Comparison of ENCODE assay signal across 14 mouse cellular contexts in genomic region chr13:97634041-97634788, GRCm38 (mm10).
DNase-seq lines count a peak whose midpoint lies in the region; ATAC-seq and TF ChIP-seq lines count a peak whose summit lies in the region.
"Had no signal": no experiment of that assay in that cellular context is flagged by ENCODE, and none has a peak within 500 bp of the region (broad histone marks: within the 10 kb centered on the region; RNA-seq: fewer than 3 reads in every experiment).

No protein-coding gene starts in this region.

- no peaks in the 10 kb centered on the region for H3K27me3 ChIP-seq in midbrain, embryonic 10.5 days (ENCODE audit: low read depth, poor library complexity, severe bottlenecking)
- H3K27me3 ChIP-seq in midbrain, postnatal 0 days (ENCODE audit: insufficient read depth, low read length), result no peaks in the 10 kb centered on the region
- H3K27me3 ChIP-seq in kidney, adult 2 months (replicated peaks; ENCODE audit: control insufficient read depth, insufficient read depth, low read length), result no peaks in the 10 kb centered on the region
- H3K27me3 ChIP-seq in midbrain, embryonic 14.5 days (ENCODE audit: control insufficient read depth, insufficient read depth, low read length), result no peaks in the 10 kb centered on the region

- H3K4me2 ChIP-seq in midbrain, postnatal 0 days (ENCODE audit: low read depth, low read length, poor library complexity, severe bottlenecking), result no peak overlapping the region
- H3K4me2 ChIP-seq in midbrain, embryonic 14.5 days (ENCODE audit: low read length), result no peak overlapping the region
- H3K4me2 ChIP-seq: liver, embryonic 15.5 days had no signal

- no peak for DNase-seq in frontal cortex, postnatal 25 days (ENCODE audit: low spot score in 2 of 2)
- no peak for DNase-seq in midbrain, embryonic 10.5 days (ENCODE audit: low spot score)
- no peak for DNase-seq in midbrain, postnatal 0 days (ENCODE audit: low spot score)
- DNase-seq in layer of hippocampus, adult 2 months (ENCODE audit: low spot score in 2 of 2), result peak; percentile 72 to 89
- DNase-seq in right cerebral cortex, postnatal 10 days (ENCODE audit: low spot score in 2 of 2), result peak; percentile 76 to 88
- DNase-seq in kidney, adult 2 months, result no peak
- no peak for DNase-seq in midbrain, embryonic 14.5 days
- DNase-seq: cerebellum, postnatal 14 days; gastrocnemius, postnatal 25 days; heart, postnatal 10 days; kidney, adult 11 months; thymus, postnatal 4 days had no signal

- no peaks in the 10 kb centered on the region for H3K9me3 ChIP-seq in midbrain, embryonic 10.5 days (replicated peaks)
- H3K9me3 ChIP-seq in midbrain, postnatal 0 days (ENCODE audit: low read length), result no peaks in the 10 kb centered on the region
- H3K9me3 ChIP-seq in midbrain, embryonic 14.5 days (ENCODE audit: control insufficient read depth, low read length), result no peaks in the 10 kb centered on the region
- H3K9me3 ChIP-seq: liver, embryonic 15.5 days had no signal

- WGBS in midbrain, embryonic 10.5 days, result 79% methylated on average over 8 of the region's 8 CpGs
- WGBS in midbrain, postnatal 0 days, result 73% methylated on average over 8 of the region's 8 CpGs
- 87% methylated on average over 8 of the region's 8 CpGs for WGBS in kidney, adult 2 months
- WGBS in midbrain, embryonic 14.5 days, result 73% methylated on average over 8 of the region's 8 CpGs

- peak overlapping the region; percentile 23; the same call in 1 of the 2 replicates for H3K27ac ChIP-seq in midbrain, embryonic 10.5 days (replicated peaks)
- H3K27ac ChIP-seq in midbrain, postnatal 0 days (ENCODE audit: low read depth, low read length), result no peak overlapping the region
- H3K27ac ChIP-seq in layer of hippocampus, adult 2 months, result peak overlapping the region; percentile 92
- H3K27ac ChIP-seq in kidney, adult 2 months (ENCODE audit: insufficient read depth, low read depth, low read length), result no peak overlapping the region
- H3K27ac ChIP-seq in midbrain, embryonic 14.5 days (replicated peaks; ENCODE audit: low read depth, low read length), result no peak overlapping the region
- H3K27ac ChIP-seq: liver, embryonic 15.5 days had no signal

- peak; percentile 25 for ATAC-seq in frontal cortex, adult (ENCODE audit: low TSS enrichment)
- ATAC-seq in midbrain, postnatal 0 days (ENCODE audit: low FRiP score), result no peak
- ATAC-seq in midbrain, embryonic 14.5 days (ENCODE audit: low FRiP score, low TSS enrichment), result no peak

- TF ChIP-seq POLR2A in kidney, adult 2 months (IDR thresholded peaks at IDR 0.05; ENCODE audit: low read depth, low read length), result no peak

- H3K36me3 ChIP-seq in midbrain, embryonic 10.5 days, result no peaks in the 10 kb centered on the region
- no peaks in the 10 kb centered on the region for H3K36me3 ChIP-seq in midbrain, postnatal 0 days (ENCODE audit: insufficient read depth, low read length)
- no peaks in the 10 kb centered on the region for H3K36me3 ChIP-seq in kidney, adult 2 months (ENCODE audit: control insufficient read depth, insufficient read depth, low read length)
- no peaks in the 10 kb centered on the region for H3K36me3 ChIP-seq in midbrain, embryonic 14.5 days (ENCODE audit: control insufficient read depth, insufficient read depth, low read length)
- H3K36me3 ChIP-seq: liver, embryonic 15.5 days had no signal

- no peak overlapping the region for H3K9ac ChIP-seq in midbrain, postnatal 0 days (replicated peaks; ENCODE audit: low read length, poor library complexity, severe bottlenecking)
- H3K9ac ChIP-seq in midbrain, embryonic 14.5 days (replicated peaks; ENCODE audit: low read length), result no peak overlapping the region
- H3K9ac ChIP-seq: liver, embryonic 15.5 days had no signal

- no peak for TF ChIP-seq CTCF in midbrain, postnatal 0 days (IDR thresholded peaks at IDR 0.05)
- no peak for TF ChIP-seq CTCF in layer of hippocampus, adult 2 months (conservative IDR thresholded peaks at IDR 0.05)
- no peak for TF ChIP-seq CTCF in kidney, adult 2 months (conservative IDR thresholded peaks at IDR 0.05; ENCODE audit: insufficient read depth, insufficient read length, low read depth, low read length)

- H3K4me1 ChIP-seq in midbrain, embryonic 10.5 days, result peaks cover 11% of the 10 kb centered on the region; the same call in 1 of the 2 replicates
- H3K4me1 ChIP-seq in midbrain, postnatal 0 days (ENCODE audit: insufficient read depth, low read length), result peaks cover 6% of the 10 kb centered on the region
- H3K4me1 ChIP-seq in kidney, adult 2 months (ENCODE audit: control insufficient read depth, insufficient read depth, low read length), result no peaks in the 10 kb centered on the region
- peaks cover 9% of the 10 kb centered on the region for H3K4me1 ChIP-seq in midbrain, embryonic 14.5 days (ENCODE audit: control insufficient read depth, insufficient read depth, low read length)
- H3K4me1 ChIP-seq: liver, embryonic 15.5 days had no signal

- no peak overlapping the region for H3K4me3 ChIP-seq in midbrain, embryonic 10.5 days
- no peak overlapping the region for H3K4me3 ChIP-seq in midbrain, postnatal 0 days (ENCODE audit: low read depth, low read length)
- H3K4me3 ChIP-seq in layer of hippocampus, adult 2 months, result no peak overlapping the region
- H3K4me3 ChIP-seq in kidney, adult 2 months (ENCODE audit: insufficient read depth, low read depth, low read length), result no peak overlapping the region
- no peak overlapping the region for H3K4me3 ChIP-seq in midbrain, embryonic 14.5 days (replicated peaks; ENCODE audit: low read depth, low read length)
- H3K4me3 ChIP-seq: liver, embryonic 15.5 days had no signal

Comparison
In these comparisons a context has a peak if more than half of its experiments do, and no peak if none do; other contexts are left out.
1. H3K27ac ChIP-seq: peak in midbrain, embryonic 10.5 days (single experiment) and layer of hippocampus, adult 2 months (single experiment); none in midbrain, postnatal 0 days (single experiment), kidney, adult 2 months (single experiment) and midbrain, embryonic 14.5 days (single experiment).
2. DNase-seq: peak in layer of hippocampus, adult 2 months (2 of 2) and right cerebral cortex, postnatal 10 days (2 of 2); none in frontal cortex, postnatal 25 days (0 of 2), midbrain, embryonic 10.5 days (single experiment), midbrain, postnatal 0 days (single experiment), kidney, adult 2 months (single experiment) and midbrain, embryonic 14.5 days (single experiment).